ENCODE assay signal across 19 mouse cellular contexts in the genomic region with DNA sequence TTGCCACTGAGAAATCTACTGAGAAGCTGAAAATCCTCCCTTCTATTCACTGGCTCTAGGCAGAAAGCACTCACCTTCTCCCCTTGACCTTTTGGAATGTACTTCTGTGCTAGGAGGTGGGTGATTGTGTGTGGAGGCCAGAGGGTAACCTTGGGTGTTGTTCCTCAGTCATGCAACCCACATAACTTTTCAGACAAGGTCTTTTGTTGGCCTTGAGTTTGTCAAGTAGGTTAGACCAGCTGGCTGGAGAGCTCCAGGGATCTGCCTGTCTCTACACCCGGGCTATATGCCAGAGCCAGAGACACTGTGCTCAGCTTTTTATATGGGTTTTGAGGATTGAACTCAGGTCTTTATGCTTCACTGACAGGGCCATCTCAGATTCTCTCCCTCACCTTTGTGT.
"Had no signal": no experiment of that assay in that cellular context is flagged by ENCODE, and none has a peak within 500 bp of the region (broad histone marks: within the 10 kb centered on the region; RNA-seq: fewer than 3 reads in every experiment).

No protein-coding gene starts in this region.

- H3K27ac ChIP-seq: kidney, postnatal 0 days; limb, embryonic 10.5 days; limb, embryonic 13.5 days; liver, embryonic 13.5 days; midbrain, embryonic 10.5 days; midbrain, embryonic 13.5 days; stomach, postnatal 0 days had no signal

- H3K36me3 ChIP-seq: limb, embryonic 10.5 days; limb, embryonic 13.5 days; liver, embryonic 13.5 days; midbrain, embryonic 10.5 days; midbrain, embryonic 13.5 days had no signal

- H3K27me3 ChIP-seq: limb, embryonic 13.5 days; liver, embryonic 13.5 days had no signal

- H3K9me3 ChIP-seq: limb, embryonic 10.5 days; limb, embryonic 13.5 days; liver, embryonic 13.5 days; megakaryocyte, embryonic 14.5 days; midbrain, embryonic 10.5 days; midbrain, embryonic 13.5 days had no signal

- DNase-seq: kidney, adult 2 months; kidney, postnatal 25 days; liver; liver, embryonic 13.5 days; lung, adult 2 months; lung, postnatal 36 days; right cerebral cortex, adult 18-20 months; right cerebral cortex, postnatal 14 days; right cerebral cortex, postnatal 4 days; thymus, adult 2 months; thymus, postnatal 14 days; thymus, postnatal 4 days had no signal

- H3K4me2 ChIP-seq: limb, embryonic 13.5 days; liver, embryonic 13.5 days; midbrain, embryonic 13.5 days had no signal

- H3K9ac ChIP-seq: limb, embryonic 13.5 days; liver, embryonic 13.5 days; midbrain, embryonic 13.5 days had no signal

- H3K4me1 ChIP-seq: liver, embryonic 13.5 days had no signal

- ATAC-seq: midbrain, embryonic 13.5 days had no signal

- H3K4me3 ChIP-seq: limb, embryonic 10.5 days; limb, embryonic 13.5 days; liver, embryonic 13.5 days; megakaryocyte, embryonic 14.5 days; midbrain, embryonic 10.5 days; midbrain, embryonic 13.5 days had no signal
